Mouse (Mus musculus) T-cell, adult 2 months (primary cell): ENCODE results near the gene 1700001L19Rik.

Experiments
- DNase-seq: peaks from one replicate; pipeline ENCODE4 v3.0.0; 2022; ENCODE audit warnings: low spot score

1700001L19Rik gene

DNA sequence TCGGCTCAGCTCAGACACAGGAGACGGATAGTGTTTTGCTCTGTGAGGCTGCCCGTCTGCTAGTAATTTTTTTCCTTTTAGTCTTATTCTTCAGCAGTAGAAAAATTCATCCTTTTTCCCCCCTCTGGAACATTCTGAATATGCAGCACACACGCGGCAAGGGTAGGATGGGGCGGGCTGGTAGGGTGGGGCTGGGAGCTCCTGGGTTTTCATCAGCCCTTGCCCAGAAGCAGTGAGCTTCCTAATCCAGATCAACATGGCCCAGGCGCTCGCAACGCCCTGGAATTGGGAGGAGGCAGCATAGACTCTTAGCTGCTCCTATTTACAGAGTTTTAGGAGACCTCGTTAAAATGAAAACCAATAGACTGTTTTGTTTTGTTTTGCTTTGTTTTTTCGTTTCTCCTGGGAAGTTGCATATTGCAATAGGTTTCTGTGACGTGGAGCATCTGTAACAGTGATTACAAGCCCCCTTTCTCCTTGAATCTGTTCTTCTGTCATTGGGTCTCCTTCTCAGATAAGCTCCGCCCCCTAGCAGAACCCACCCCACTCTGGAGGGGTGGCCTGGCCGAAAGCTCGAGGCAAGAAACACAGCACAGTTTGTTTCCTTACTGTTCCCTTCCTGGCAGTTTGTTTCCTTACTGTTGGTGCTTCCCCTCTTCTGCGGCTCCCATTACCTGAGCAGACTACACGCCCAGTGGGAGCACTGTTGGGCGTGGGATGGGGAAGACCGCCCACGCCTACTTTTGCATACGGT lies 10.6 kb downstream of the 1700001L19Rik start:
- no peak for DNase-seq

DNA sequence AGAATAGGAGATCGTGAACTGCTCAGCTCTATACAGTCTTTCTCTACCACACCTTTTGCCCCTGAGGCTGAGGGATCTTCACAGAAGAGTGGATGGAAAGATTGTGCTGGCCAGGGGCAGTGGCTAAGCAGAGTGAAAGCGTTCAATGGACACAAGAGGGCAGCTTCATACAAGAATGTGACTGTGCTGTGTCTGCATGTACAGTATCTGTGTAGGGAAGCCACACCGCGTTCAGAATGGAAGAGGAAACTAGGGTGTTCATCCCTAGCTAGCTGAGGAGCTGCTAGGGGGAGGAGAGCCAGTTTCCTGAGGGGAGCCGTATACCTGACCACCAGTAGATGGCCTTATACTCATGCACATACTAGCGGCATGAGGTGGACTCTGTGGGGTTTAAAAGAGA lies 25.6 kb downstream of the 1700001L19Rik start:
- no peak for DNase-seq

DNA sequence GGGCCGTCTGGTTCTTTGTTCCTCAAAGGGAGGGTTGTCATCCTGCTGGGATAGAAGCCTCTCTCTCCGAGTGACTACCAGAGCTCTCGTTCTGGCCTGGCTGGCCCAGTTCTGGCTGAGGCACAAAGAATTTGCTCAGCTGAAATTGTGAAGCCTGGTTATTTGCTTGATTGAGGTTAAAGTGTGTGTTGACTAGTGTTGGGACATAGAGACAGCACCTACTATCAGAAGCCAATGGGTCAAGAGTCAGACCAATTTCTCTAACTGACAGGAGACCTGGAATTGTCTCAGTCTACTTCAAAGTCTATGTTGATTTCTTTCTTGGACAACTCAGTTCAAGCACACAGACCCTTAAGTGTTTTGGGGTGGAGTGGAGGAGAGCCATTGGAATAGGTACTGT lies 29.8 kb downstream of the 1700001L19Rik start:
- no peak for DNase-seq

DNA sequence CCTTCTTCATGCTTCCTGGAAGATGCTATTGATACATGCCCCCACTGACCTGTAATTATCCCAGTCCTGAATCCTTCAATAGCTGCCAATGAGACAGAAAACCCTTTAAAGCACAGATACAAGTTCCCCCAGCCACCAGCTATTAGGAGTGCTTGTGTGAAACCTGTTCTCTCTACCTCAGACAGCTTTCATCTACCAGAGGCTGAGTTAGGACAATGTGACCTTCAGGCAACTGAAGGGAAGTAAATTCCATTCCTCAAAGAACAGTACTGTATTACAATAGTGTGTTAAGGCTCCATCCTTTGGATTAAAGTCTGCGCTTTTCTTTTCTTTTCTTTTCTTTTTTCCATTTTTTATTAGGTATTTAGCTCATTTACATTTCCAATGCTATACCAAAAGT lies 45.6 kb downstream of the 1700001L19Rik start:
- DNase-seq = no peak
